Mouse (Mus musculus) intestine, embryonic 16.5 days (tissue): ENCODE measurements around the gene Elmsan1. TPM values are rescaled to one million over a fixed set of nuclear protein-coding genes. Genes with fewer than 3 reads are reported as not detected.
"Not testable (repeated sequence)": the region's sequence is repeated elsewhere in the genome, so short reads cannot be mapped to it uniquely, and the experiment has no call there.

ENCODE experiments used
- ATAC-seq: fragments of 200-750 bp; cut with Nextera tagmentation; 2 replicates; pipeline ENCODE4 v1.8.0; 2017; ENCODE audit warnings: moderate TSS enrichment, moderate library complexity
- H3K27ac ChIP-seq: fragments of 300-500 bp; sonication (generic); 2 replicates; pipeline ENCODE4 v1.5.1; 2014; ENCODE audit warnings: mild to moderate bottlenecking, low read length
- H3K27me3 ChIP-seq: fragments of 300-500 bp; sonication (generic); replicated peaks from 2 replicates; pipeline ENCODE4 v1.6.1; 2014; ENCODE audit warnings: low read length, control low read depth, mixed read lengths; ENCODE audit not compliant: control insufficient read depth, insufficient read depth
- H3K36me3 ChIP-seq: fragments of 300-500 bp; sonication (generic); 2 replicates; pipeline ENCODE4 v1.6.1; 2014; ENCODE audit warnings: low read length, control low read depth; ENCODE audit not compliant: control insufficient read depth, insufficient read depth
- H3K4me1 ChIP-seq: fragments of 300-500 bp; sonication (generic); 2 replicates; pipeline ENCODE4 v1.6.1; 2014; ENCODE audit warnings: low read length, control low read depth, mixed read lengths; ENCODE audit not compliant: control insufficient read depth, insufficient read depth
- H3K4me2 ChIP-seq: fragments of 300-500 bp; sonication (generic); 2 replicates; pipeline ENCODE4 v1.6.1; 2014; ENCODE audit warnings: low read depth, low read length, control low read depth
- H3K4me3 ChIP-seq: fragments of 300-500 bp; sonication (generic); 2 replicates; pipeline ENCODE4 v1.5.1; 2014; ENCODE audit warnings: mild to moderate bottlenecking, low read length
- H3K9ac ChIP-seq: fragments of 300-500 bp; sonication (generic); 2 replicates; pipeline ENCODE4 v1.6.1; 2014; ENCODE audit warnings: low read depth, low read length
- H3K9me3 ChIP-seq: fragments of 300-500 bp; sonication (generic); 2 replicates; pipeline ENCODE4 v1.6.1; 2016; ENCODE audit warnings: low read length, control low read depth; ENCODE audit not compliant: control insufficient read depth
- WGBS: fragments of 180-500 bp; shearing (Covaris S2); extraction: QIAGEN DNeasy Blood & Tissue Kit; methylation state at CpG from one replicate; pipeline ENCODE4 v1.1.7; 2014; 5-methylcytosine and 5-hydroxymethylcytosine counted together
- polyA plus RNA-seq: library from polyadenylated mRNA; unstranded; fragments of >200 nt; fragmentation: Nextera tagmentation; extraction: Ambion mirVana; gene quantifications from 2 replicates; pipeline ENCODE4 v1.2.1, GENCODE M21; 2015

The Elmsan1 gene
- polyA plus RNA-seq, 1 experiment from 2014 or later, result 6.3 TPM

DNA sequence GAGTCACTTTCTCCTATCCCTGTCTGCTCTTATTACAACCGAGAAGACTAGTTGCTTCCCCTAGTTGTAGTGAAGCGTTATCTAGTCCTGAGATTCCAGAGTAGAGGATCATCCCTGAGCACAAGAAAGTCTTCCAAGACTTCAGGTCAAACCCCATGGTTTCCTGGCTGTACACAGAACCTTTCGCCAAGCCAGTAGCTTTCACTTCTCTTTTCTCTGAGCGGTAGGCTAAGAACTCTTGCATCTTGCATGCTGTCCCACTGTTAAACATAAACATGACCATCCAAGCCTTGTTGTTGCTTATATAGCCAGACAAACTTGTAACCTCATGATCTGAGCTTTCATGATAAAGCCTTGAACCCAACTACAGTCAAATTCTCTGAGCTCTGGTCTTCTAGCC, 107.9 kb downstream of the Elmsan1 start:
- Histone ChIP-seq H3K27me3 (no peaks in the 10 kb centered on the region), H3K27ac (no peak overlapping the region), H3K4me1 (peaks cover 6% of the 10 kb centered on the region), H3K4me2 (no peak overlapping the region), H3K9ac (no peak overlapping the region), H3K36me3 (no peaks in the 10 kb centered on the region), H3K9me3 (no peaks in the 10 kb centered on the region), H3K4me3 (no peak overlapping the region)
- ATAC-seq, result no peak
- WGBS, result 94% methylated on average over 4 of the region's 4 CpGs

DNA sequence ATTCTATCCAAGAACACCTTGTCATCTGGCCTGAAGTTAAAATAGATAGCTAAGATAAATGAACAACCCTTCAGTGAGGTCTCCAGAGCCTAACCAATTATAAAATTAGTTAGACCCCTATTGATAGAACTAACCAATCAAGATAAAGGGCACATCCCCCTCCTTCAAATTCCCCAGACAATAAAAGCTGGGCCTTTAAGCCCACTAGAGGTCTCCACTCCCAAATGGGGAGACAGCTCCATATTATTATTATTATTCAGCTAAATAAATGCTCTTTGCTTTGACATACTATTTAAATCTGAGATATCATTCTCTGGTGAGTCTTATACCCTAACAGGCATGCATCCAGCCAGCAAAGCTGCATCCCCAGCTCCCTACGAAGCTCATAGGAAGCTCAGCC, 108.8 kb downstream of the Elmsan1 start:
- Histone ChIP-seq H3K9me3 (no peaks in the 10 kb centered on the region), H3K9ac (no peak overlapping the region), H3K4me2 (no peak overlapping the region), H3K4me1 (peaks cover 2% of the 10 kb centered on the region), H3K36me3 (no peaks in the 10 kb centered on the region), H3K27ac (no peak overlapping the region), H3K4me3 (no peak overlapping the region), H3K27me3 (no peaks in the 10 kb centered on the region)
- WGBS, result 62% methylated on average over 1 of the region's 1 CpGs
- no peak for ATAC-seq

DNA sequence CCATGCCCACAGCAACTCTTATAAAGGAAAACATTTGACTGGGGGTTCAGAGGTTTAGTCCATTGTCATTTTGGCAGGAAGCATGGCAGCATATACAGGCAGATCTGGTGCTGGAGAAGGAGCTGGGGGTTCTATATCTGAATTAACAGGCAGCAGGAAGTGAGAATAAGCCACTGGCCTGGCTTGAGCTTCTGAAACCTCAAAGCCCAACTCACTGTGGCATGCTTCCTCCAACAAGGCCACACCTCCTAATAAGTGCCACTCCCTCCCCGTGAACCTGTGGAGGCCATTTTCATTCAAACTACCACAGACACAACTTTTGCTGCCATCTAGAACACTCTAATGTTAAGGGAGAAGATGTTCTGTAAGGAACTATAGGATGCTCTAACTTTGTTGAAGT, 111.0 kb downstream of the Elmsan1 start:
- Histone ChIP-seq H3K36me3 (no peaks in the 10 kb centered on the region), H3K27ac (no peak overlapping the region), H3K9me3 (no peaks in the 10 kb centered on the region), H3K9ac (no peak overlapping the region), H3K4me3 (no peak overlapping the region), H3K27me3 (no peaks in the 10 kb centered on the region), H3K4me2 (no peak overlapping the region), H3K4me1 (no peaks in the 10 kb centered on the region)
- ATAC-seq, result no peak
- WGBS, result 84% methylated on average over 1 of the region's 1 CpGs

DNA sequence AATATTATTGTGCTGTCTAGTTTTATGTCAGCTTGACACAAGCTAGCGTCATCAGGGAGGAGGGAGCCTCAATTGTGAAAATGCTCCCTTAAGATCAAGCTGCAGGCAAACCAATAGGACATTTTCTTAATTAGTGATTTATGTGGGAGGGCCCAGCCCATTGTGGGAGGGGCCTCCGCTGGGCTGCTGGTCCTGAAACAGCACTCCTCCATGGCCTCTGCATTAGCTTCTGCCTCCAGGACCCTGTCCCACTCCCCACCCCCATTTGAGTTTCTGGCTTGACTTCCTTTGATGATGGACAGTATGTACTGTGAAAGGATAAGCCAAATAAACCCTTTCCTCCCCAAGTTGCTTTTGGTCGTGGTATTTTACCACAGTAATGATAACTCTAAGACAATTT, 111.7 kb downstream of the Elmsan1 start:
- H3K27ac ChIP-seq, result no peak overlapping the region
- H3K9me3 ChIP-seq, result no peaks in the 10 kb centered on the region
- WGBS, result 77% methylated on average over 3 of the region's 3 CpGs
- H3K4me3 ChIP-seq, result no peak overlapping the region
- no peak overlapping the region for H3K9ac ChIP-seq
- H3K36me3 ChIP-seq, result no peaks in the 10 kb centered on the region
- ATAC-seq, result no peak
- no peaks in the 10 kb centered on the region for H3K27me3 ChIP-seq
- no peaks in the 10 kb centered on the region for H3K4me1 ChIP-seq
- H3K4me2 ChIP-seq, result no peak overlapping the region

GRCm38 (mm10) chr12:84101493-84101845, 117.2 kb downstream of the Elmsan1 start:
- peak overlapping the region; percentile 91 for H3K4me2 ChIP-seq
- H3K27me3 ChIP-seq, result no peaks in the 10 kb centered on the region
- H3K36me3 ChIP-seq, result no peaks in the 10 kb centered on the region
- no peak overlapping the region for H3K27ac ChIP-seq
- H3K9me3 ChIP-seq, result no peaks in the 10 kb centered on the region
- H3K4me3 ChIP-seq, result peak overlapping the region; percentile 61
- peak overlapping the region; percentile 75 for H3K9ac ChIP-seq
- H3K4me1 ChIP-seq, result no peaks in the 10 kb centered on the region
- ATAC-seq, result no peak; the same call in none of the 2 replicates
- WGBS, result 52% methylated on average over 2 of the region's 2 CpGs

DNA sequence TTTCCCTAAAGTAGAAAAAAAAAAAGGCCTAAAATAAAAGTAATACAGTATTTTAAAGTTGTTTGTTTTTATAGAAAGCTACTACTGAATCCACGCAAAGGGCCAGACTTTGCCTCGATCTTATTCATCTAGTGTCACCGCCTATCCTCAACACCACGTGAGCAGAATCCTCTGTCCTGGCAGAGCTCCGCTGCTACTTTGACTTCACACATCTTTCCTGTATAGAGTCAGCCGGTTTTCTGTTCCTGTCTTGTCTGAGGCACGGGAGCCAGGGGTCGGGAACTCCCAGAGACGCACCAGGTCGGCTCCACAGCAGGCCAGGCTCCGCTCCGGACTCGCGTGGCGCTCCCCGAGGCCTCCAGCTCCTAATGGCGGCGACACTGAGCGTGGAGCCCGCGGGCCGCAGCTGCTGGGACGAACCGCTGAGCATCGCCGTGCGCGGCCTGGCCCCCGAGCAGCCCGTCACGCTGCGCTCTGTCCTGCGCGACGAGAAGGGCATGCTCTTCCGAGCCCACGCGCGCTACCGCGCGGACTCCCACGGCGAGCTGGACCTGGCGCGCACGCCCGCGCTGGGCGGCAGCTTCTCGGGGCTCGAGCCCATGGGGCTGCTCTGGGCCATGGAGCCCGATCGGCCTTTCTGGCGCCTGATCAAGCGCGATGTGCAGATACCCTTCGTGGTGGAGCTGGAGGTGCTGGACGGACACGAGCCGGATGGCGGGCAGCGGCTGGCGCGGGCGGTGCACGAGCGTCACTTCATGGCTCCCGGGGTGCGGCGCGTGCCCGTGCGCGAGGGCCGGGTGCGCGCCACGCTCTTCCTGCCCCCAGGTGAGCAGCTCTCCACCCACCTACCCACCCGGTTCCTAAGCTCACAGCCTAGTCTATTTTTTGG, 117.8 kb downstream of the Elmsan1 start, which contains the start of gene Acot6:
Acot6 (plus strand) TSS at position 51 of the 889 bp plus-strand sequence.
- H3K27ac ChIP-seq, result peak within 1 kb of the TSS; percentile 51; the same call in 1 of the 2 replicates

GRCm38 (mm10) chr12:84100071-84100470, 118.6 kb downstream of the Elmsan1 start:
- Histone ChIP-seq H3K36me3 (no peaks in the 10 kb centered on the region), H3K9ac (no peak overlapping the region), H3K4me2 (peak overlapping the region; percentile 91), H3K27me3 (no peaks in the 10 kb centered on the region), H3K27ac (no peak overlapping the region; the same call in 1 of the 2 replicates), H3K9me3 (no peaks in the 10 kb centered on the region), H3K4me1 (no peaks in the 10 kb centered on the region), H3K4me3 (no peak overlapping the region)
- 56% methylated on average over 1 of the region's 1 CpGs for WGBS
- no peak for ATAC-seq

More for the DNA sequence above, 117.8 kb downstream of the Elmsan1 start, which contains the start of gene Acot6:
- H3K27me3 ChIP-seq, H3K9me3 ChIP-seq, H3K36me3 ChIP-seq, H3K4me1 ChIP-seq: not testable (repeated sequence)
- ATAC-seq, result peak; percentile 80
- Histone ChIP-seq H3K4me2 (peak within 1 kb of the TSS; percentile 91), H3K9ac (peak within 1 kb of the TSS; percentile 75), H3K4me3 (peak within 1 kb of the TSS; percentile 61)
- whole genome bisulfite sequencing, result under 1% methylated on average over 69 of the region's 80 CpGs

GRCm38 (mm10) chr12:84099605-84100004, 119.1 kb downstream of the Elmsan1 start:
- 85% methylated on average over 2 of the region's 2 CpGs for WGBS
- Histone ChIP-seq H3K4me3 (no peak overlapping the region), H3K27me3 (no peaks in the 10 kb centered on the region), H3K36me3 (no peaks in the 10 kb centered on the region), H3K4me2 (no peak overlapping the region), H3K9me3 (no peaks in the 10 kb centered on the region), H3K27ac (no peak overlapping the region), H3K4me1 (no peaks in the 10 kb centered on the region), H3K9ac (no peak overlapping the region)
- ATAC-seq, result peak; percentile 81
